In the genomic region with DNA sequence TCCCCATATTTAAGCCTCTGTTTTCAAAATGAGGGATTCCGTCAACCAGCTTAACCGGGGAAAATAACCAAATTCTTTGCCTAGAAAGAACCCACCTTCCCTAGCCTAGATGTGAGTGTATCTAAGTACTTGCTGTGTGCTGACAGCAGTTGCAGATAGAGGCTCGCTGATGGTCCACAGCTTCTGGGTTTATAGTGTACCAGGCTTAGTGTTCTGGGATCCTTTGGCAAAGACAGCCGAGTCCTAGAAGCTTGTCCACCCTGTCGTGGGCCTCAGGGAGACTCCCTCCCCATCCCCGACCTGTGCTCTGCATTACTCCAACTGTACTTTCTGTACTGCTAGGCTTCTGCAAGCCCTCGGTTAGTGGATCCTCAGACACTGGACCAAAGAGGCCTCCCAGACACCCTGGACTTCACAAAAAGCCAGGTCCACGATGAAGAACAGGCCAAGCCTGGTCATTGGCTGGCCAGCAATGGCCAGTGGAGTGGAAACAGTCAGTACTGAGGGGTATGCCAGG, we compare ENCODE assay signal across 13 mouse cellular contexts. TPM values are rescaled to one million over a fixed set of nuclear protein-coding genes. Genes with fewer than 3 reads are reported as not detected.
"Had no signal": no experiment of that assay in that cellular context is flagged by ENCODE, and none has a peak within 500 bp of the region (broad histone marks: within the 10 kb centered on the region; RNA-seq: fewer than 3 reads in every experiment).

No protein-coding gene starts in this region.

- DNase-seq: kidney, adult 9 months; kidney, postnatal 10 days; lung, embryonic 14.5 days; lung, postnatal 4 days; thymus, postnatal 4 days had no signal

- H3K9ac ChIP-seq: limb, embryonic 15.5 days; liver, embryonic 12.5 days; lung, embryonic 14.5 days; midbrain, embryonic 15.5 days; neural tube, embryonic 12.5 days had no signal

- H3K27ac ChIP-seq: limb, embryonic 15.5 days; liver, embryonic 12.5 days; midbrain, embryonic 10.5 days; midbrain, embryonic 15.5 days; neural tube, embryonic 12.5 days had no signal

- H3K27me3 ChIP-seq: limb, embryonic 15.5 days; liver, embryonic 12.5 days; midbrain, embryonic 15.5 days; neural tube, embryonic 12.5 days had no signal

- H3K36me3 ChIP-seq: limb, embryonic 15.5 days; liver, embryonic 12.5 days; midbrain, embryonic 10.5 days; neural tube, embryonic 12.5 days had no signal

- H3K4me3 ChIP-seq: limb, embryonic 15.5 days; liver, embryonic 12.5 days; midbrain, embryonic 10.5 days; midbrain, embryonic 15.5 days; neural tube, embryonic 12.5 days had no signal

- H3K9me3 ChIP-seq: limb, embryonic 15.5 days; liver, embryonic 12.5 days; midbrain, embryonic 10.5 days; midbrain, embryonic 15.5 days; neural tube, embryonic 12.5 days had no signal

- ATAC-seq: liver, embryonic 12.5 days; midbrain, embryonic 15.5 days had no signal

- H3K4me2 ChIP-seq: limb, embryonic 15.5 days; liver, embryonic 12.5 days; lung, embryonic 14.5 days; midbrain, embryonic 15.5 days; neural tube, embryonic 12.5 days had no signal

- H3K4me1 ChIP-seq: limb, embryonic 15.5 days; liver, embryonic 12.5 days; midbrain, embryonic 10.5 days; midbrain, embryonic 15.5 days; neural tube, embryonic 12.5 days had no signal

RNA-seq across cellular contexts. Expression of a gene that starts 36.9 kb away (rescaled TPM):
- total RNA-seq: monocyte, adult 5-6 weeks had no signal
- polyA plus RNA-seq: limb, embryonic 11.5 days; midbrain, embryonic 10.5 days had no signal

RNA-seq across cellular contexts. Expression of a gene that starts 37.1 kb away (rescaled TPM):
- total RNA-seq: monocyte, adult 5-6 weeks; neutrophil, adult 5-6 weeks had no signal
